Mouse (Mus musculus): Measurements from ENCODE around the gene Trub1. TPM values are rescaled to one million over a fixed set of nuclear protein-coding genes. Genes with fewer than 3 reads are reported as not detected.
A peak's percentile ranks its signal among the peaks of the same experiment; 100 is the strongest.

Gene Trub1
- total RNA-seq, 2 experiments from 2014 or later, result 18.0 to 18.5 TPM

GRCm38 (mm10) chr19:57442936-57443657 is 9.6 kb upstream of the Trub1 start:
- DNase-seq, result no peak

- DNase-seq, result peak; percentile 37 to 57
Observed at GRCm38 (mm10) chr19:57445049-57445448, 7.7 kb upstream of the Trub1 start.

- DNase-seq, result no peak
Observed at GRCm38 (mm10) chr19:57450849-57451248, 1.9 kb upstream of the Trub1 start.

- no peak for DNase-seq
Observed at GRCm38 (mm10) chr19:57451762-57452161, 950 bp upstream of the Trub1 start.

GRCm38 (mm10) chr19:57453218-57453600 is 497 bp downstream of the Trub1 start:
- DNase-seq, result no peak

GRCm38 (mm10) chr19:57455286-57455960 is 2.7 kb downstream of the Trub1 start:
- no peak for DNase-seq

GRCm38 (mm10) chr19:57457075-57457474 is 4.4 kb downstream of the Trub1 start:
- DNase-seq, result no peak

GRCm38 (mm10) chr19:57463741-57464140 is 11.0 kb downstream of the Trub1 start:
- DNase-seq, result no peak

- DNase-seq, result no peak
Observed at GRCm38 (mm10) chr19:57465742-57466141, 13.0 kb downstream of the Trub1 start.

GRCm38 (mm10) chr19:57471033-57471432 is 18.3 kb downstream of the Trub1 start:
- no peak for DNase-seq

GRCm38 (mm10) chr19:57472169-57472568 is 19.5 kb downstream of the Trub1 start:
- DNase-seq, result no peak

GRCm38 (mm10) chr19:57473301-57473700 is 20.6 kb downstream of the Trub1 start:
- DNase-seq, result no peak

GRCm38 (mm10) chr19:57475298-57475697 is 22.6 kb downstream of the Trub1 start:
- no peak for DNase-seq

GRCm38 (mm10) chr19:57477310-57477709 is 24.6 kb downstream of the Trub1 start:
- no peak for DNase-seq

GRCm38 (mm10) chr19:57478056-57478455 is 25.3 kb downstream of the Trub1 start:
- DNase-seq, result no peak

GRCm38 (mm10) chr19:57479886-57480655 is 27.4 kb downstream of the Trub1 start:
- DNase-seq, result no peak

- DNase-seq, result no peak
Observed at GRCm38 (mm10) chr19:57481743-57482259, 29.1 kb downstream of the Trub1 start.

- DNase-seq, result no peak
Observed at GRCm38 (mm10) chr19:57482815-57483214, 30.1 kb downstream of the Trub1 start.

GRCm38 (mm10) chr19:57487051-57487658 is 34.4 kb downstream of the Trub1 start:
- no peak for DNase-seq

GRCm38 (mm10) chr19:57489527-57489926 is 36.8 kb downstream of the Trub1 start:
- no peak for DNase-seq

GRCm38 (mm10) chr19:57491030-57491429 is 38.3 kb downstream of the Trub1 start:
- no peak for DNase-seq

GRCm38 (mm10) chr19:57494020-57494419 is 41.3 kb downstream of the Trub1 start:
- DNase-seq, result no peak

All from layer of hippocampus, postnatal 36 days (tissue).